Mouse (Mus musculus) hindlimb bud, embryonic 11.5 days (tissue): ENCODE data around the gene Gbe1.
A peak's percentile ranks its signal among the peaks of the same experiment; 100 is the strongest.

ENCODE experiments used
- DNase-seq: peaks from one replicate; pipeline ENCODE4 v3.0.0-alpha.2; 2012; ENCODE audit warnings: low read depth, low spot score; ENCODE audit errors: extremely low spot score

Gbe1 gene

GRCm38 (mm10) chr16:70562574-70562973, 248.8 kb downstream of the Gbe1 start:
- DNase-seq: no peak

- DNase-seq: peak; percentile 87
These were observed 249.7 kb downstream of the Gbe1 start for GRCm38 (mm10) chr16:70563456-70563855.

- DNase-seq: peak; percentile 76
These were observed 254.9 kb downstream of the Gbe1 start for GRCm38 (mm10) chr16:70568341-70569265.

GRCm38 (mm10) chr16:70585964-70586363, 272.2 kb downstream of the Gbe1 start:
- DNase-seq: no peak

GRCm38 (mm10) chr16:70602326-70602725, 288.6 kb downstream of the Gbe1 start:
- no peak for DNase-seq

GRCm38 (mm10) chr16:70608358-70608757, 294.6 kb downstream of the Gbe1 start:
- no peak for DNase-seq

- DNase-seq: no peak
These were observed 303.9 kb downstream of the Gbe1 start for GRCm38 (mm10) chr16:70617691-70618090.

- DNase-seq: no peak
These were observed 304.4 kb downstream of the Gbe1 start for GRCm38 (mm10) chr16:70618168-70618567.
